Mouse (Mus musculus): Measurements from ENCODE around the gene Fstl3.

Gene Fstl3

DNA sequence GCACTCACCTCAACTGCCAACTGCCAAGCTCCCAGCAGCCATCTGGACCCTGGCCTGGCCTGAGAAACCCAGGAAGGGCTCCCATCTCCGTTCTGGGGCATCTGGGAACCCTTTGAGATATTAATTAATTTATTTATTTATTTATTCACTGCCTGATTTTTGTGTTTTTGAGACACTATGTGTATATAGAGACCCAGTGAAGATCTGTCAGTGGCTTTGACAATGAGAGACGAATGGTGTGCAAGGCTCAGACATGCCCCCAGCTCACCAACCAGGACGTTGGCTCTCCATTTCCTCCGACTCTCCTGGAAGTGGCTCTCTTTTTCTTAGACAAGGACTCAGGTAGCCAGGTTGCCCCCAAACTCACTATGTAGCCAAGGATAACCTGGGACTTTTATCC is 13.8 kb downstream of the Fstl3 start, which contains the start of gene Prss57:
TSS of gene Prss57 (minus strand) at position 101 of the 400 bp plus-strand sequence.
- no peak for DNase-seq

DNA sequence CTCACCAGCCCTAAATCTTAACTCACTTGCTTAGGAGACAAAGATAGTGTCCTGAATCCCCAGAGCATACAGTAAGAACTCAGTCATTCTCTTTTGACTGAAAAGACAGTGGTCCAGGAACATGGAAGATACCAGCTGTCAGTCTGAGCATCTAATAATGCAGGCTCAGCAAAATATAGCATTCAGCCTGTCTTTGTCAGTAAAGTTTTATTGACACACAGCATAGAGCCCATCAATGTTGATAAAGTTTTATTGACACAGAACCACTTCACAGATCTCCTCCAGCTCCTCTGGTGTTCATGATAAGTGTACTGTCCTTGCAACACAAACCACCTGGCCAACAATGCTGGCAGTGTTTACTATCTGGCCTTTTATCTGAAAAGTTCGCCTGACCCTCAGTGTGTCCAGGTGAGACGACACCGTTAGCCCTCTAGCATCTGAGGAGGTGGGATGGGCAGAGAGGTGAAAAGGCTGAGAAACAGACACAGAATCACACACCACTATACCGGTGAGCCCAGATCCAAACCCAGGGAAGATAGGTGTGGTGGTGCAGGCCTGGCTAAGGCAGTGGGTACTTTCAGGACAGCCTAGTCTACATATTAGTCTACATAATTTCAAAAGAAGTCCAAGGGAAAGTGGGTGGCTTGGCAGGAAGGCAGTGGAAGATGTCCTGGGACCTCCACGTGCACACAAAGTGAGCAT is 15.4 kb downstream of the Fstl3 start:
- no peak for DNase-seq

DNA sequence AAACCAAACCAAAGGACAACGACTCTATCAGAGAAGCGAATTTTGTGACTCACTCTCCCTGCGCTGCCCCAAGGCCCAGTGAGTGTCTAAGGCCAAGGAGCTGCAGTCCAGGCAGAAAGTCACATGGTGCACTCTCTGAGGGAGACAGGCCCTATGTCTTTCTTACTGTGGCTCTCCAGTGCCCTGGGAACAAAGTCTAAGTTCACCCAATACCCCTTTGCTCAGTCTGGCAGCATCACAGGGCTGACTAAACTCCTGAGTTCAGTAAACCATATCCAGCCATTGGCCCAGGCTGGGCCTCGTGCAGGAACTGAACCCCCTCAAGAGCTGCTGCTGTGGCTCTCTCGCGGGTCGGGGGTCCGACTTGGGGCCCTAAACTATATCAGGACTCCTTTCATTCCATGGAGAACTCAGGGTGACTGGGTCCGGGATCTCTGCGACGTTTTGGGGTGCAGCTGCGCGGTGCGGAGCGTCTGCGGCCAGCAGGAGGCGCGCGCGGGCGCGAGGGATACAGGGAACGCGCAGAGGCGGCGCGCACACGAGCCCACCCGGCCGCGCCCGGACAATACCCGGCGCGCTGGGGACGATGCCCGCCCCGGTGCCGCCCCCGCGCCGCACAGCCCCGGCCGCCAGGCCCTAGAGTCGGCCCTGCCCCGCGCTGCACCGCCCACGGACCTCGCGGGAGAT is 16.1 kb downstream of the Fstl3 start, which contains the start of gene Palm:
TSS of gene Palm (plus strand) at position 522 of the 687 bp plus-strand sequence.
- DNase-seq = peak; percentile 92

DNA sequence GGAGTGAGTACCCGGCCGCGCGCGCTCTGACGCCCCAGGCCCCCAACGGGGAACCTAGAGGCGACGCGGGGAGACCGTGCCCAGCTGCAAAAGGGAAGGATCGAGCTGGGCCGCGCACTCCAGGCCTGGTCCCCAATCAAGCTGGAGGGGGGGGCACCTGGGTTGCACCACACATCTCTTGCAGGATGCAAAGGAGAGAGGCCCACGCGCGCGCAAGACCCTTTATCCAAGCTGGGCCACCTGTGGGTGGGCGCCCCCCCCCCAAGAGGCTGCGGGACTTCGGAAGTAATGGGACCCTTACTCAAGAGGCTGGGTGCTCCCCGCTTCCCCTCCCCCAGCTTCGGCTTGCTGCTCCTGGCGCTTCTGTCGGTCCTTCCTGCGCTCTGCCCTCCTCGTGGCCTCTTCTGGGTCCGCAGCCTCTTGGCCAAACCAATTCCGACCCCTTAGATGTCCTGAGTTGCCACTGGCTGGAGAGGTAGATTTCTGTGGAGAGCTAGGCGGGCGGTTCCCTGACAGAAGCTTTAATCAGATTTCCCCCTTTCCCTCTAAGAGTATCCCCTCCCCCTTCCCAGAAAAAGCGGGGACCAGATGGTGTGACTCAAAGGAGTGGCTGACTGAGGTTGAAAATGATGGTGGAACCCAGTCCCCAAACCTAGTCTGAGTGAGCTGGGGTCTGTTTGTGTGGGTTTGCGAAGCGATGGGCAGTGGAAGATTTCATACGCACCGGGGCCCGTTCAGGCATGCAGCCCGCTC is 16.8 kb downstream of the Fstl3 start:
- DNase-seq = peak; percentile 63

DNA sequence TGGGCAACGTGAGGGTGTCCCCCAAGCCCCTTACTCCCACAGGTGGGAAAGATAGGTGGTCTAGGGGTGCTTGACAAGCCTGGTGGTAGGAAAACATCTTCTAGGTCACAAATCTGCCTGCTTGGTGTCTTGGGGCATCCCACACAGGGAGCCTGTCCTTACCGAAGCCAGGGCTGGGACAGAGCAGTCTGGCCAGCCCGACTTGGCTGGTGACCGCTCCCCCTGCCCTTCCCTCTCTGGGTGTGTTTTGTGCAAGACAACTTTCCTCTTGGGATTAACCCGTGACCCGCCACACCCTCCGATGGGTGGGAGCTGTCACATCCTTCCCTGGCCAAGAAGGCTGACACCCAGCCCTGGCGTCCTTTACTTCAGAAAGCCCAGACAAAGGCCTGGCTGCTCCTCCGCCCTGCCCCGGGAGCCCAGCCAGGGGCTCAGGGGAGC is 17.4 kb downstream of the Fstl3 start:
- peak; percentile 54 for DNase-seq

DNA sequence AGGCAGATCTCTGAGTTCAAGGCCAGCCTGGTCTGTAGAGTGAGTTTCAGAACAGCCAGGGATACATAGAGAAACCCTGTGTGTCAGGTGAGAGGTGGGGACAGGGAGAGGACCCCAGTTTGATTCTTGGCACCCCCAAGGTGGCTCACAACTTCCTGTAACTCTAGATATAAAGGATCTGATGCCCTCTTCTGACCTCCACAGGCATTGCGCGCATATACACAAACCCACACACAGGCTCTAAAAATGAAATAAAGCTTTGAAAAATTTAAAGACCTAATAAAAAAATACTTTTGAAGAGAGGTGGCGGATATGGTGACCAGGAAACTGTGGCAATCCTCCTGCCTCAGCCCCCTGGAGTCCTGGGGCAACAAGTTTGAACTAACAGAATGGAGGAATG is 18.8 kb downstream of the Fstl3 start:
- no peak for DNase-seq

DNA sequence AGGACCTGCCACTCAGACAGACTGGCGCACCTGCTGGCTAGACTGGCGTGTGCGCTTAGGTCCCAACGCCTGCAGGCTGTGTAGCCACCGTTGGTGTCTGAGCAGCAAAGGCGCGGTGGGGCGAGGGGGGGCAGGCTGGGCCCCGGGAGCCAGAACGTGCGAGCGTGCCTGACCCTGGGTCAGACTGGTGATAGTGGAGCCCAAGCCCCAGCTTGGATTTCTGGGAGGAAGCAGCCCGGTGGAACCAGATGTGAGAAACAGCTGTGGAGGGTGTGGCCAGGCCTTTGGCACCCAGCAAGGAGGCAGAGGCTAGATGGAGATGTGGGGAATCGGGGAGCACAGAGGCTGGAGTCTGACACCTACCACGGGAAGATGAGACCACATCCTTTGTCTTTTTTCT is 20.3 kb downstream of the Fstl3 start:
- DNase-seq = peak; percentile 46

DNA sequence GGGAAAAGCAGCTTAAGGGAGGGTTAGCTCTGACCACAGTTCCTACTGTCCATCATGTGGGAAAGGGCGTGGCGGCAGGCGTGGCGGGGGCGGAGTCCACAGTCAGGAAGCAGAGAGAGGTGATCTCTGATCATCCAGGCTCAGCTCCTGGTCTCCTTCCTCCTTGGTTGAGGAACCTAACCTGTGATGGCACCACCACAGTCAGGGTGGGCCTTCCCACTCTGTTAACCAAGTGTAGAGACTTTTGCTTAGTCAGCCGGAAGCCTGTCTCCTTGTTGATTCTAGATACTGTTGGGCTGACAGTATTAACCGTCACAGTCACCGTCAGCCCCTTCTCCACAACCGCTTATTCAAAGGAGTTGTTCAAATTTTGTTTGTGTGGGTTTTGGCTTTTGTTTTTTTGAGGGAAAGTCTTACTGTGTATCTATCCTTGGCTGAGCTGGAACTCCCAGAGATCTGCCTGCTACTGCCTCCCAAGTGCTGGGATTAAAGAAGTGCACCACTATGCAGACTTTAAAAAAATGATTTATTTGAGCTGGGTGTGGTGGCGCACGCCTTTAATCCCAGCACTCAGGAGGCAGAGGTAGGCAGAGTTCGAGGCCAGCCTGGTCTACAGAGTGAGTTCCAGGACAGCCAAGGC is 21.3 kb downstream of the Fstl3 start:
- no peak for DNase-seq

DNA sequence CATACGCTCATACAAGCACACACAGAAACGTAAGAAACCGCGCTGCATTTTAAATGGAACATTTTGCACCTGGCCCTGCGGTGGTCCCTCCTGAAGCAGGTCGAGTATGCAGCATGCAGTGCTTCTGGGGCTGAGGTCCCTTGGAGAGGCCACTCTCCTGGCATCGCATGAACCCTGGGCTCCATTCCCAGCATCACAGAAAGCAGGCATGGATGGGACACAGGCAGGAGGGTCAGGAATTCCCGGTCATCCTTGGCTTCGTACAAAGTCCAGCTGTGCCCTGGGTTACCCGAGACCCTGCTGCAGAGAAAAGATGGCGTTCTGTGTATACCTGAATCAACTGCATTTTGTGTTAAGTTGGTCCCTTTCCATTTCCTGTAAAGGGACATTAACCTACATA is 23.4 kb downstream of the Fstl3 start:
- no peak for DNase-seq

DNA sequence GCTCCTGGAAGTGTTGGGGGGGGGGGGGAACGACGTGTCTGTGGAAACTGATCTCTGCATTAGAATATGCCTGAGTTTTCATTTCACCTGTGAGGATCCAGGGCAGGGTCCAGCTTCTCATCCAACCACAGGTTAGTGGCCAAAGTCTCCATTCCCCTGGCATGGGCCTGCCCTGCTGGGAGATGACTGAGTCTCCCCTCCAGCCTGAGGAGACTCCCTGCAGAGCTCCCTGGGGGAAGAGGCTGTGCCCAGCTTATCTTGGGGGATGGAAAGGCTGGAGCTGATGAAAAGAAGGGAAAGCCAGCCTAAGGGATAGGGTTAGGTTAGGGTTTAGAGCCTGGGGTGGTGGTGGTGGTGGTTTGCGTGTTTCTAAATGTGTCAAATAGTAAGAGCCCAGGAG is 24.8 kb downstream of the Fstl3 start:
- DNase-seq = no peak

DNA sequence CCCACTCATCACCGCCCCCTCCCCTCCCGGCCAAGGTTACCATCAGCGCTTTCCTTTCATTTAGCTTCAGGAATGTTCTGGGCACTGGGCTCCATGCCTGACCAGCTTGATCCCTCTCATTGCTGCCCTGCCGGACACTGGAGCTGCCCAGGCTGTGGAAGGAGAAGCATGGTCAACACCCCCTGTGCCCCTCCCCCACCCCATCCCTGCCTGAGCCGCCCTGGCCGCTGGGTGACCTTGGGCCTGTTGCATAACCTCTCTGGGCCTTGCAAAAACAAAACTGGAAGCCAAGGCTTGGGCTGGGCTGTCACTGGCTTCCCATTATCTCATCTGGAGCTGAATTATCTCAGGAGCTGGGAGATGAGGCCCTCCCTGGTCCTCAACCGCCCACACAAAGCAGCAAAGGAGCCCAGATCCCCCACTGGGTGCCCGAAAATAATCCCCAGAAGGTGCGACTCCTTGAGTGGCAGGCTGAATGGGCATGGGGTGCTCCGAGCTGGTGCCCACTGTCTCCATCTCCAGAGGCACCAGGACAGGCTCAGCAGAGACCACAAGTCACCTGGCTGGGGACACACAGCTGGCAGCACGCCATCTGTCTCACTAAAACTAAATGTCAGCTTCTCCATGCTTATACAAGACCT is 25.4 kb downstream of the Fstl3 start:
- DNase-seq = no peak

DNA sequence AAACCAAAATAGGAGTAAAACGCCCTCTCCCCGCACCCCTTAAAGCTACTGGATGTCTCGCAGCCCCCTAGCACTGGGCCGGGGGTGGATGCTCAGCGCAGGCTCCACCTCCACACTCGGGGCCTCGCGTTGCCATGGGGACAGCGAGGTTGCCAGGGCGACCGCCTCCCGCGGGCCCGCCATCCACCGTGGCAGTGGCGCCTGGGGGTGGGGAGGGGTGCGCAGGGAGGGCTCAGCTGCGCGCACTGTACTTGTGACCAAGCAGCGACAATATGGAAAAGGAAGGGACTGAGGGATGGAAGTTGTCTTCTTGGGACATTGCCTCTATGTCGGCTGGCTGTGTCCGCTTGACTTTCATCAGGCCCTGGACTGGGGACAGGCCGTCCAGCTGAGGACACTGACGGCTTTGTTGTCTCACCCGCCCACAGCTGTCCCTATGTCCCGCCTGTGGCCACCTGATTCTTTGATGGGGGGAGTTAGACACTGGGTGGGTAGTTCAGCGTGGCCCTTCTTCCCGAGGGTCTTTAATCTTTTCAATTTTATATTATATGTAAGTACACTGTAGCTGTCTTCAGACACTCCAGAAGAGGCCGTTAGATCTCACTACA is 26.7 kb downstream of the Fstl3 start:
- DNase-seq = peak; percentile 92

DNA sequence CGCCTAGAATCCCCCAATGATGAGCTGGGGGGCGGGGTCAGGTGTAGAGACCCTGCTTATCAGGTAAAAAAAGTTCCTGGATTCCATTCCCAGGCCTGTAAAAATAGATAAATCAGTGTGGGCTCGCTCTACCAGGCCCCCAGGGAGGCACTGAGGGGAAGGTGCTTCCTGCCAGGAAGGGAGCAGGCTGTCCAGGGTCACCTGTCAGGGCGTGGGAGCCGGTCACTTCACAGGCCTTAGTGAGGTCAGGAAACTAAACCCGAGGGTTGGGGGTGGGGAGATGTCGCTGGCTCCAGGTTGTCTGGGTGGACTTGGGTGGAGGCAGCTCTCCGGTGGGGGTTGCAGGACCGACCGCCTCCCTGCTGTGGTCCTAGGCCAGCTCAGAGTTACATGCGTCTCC is 28.6 kb downstream of the Fstl3 start:
- DNase-seq = no peak

DNA sequence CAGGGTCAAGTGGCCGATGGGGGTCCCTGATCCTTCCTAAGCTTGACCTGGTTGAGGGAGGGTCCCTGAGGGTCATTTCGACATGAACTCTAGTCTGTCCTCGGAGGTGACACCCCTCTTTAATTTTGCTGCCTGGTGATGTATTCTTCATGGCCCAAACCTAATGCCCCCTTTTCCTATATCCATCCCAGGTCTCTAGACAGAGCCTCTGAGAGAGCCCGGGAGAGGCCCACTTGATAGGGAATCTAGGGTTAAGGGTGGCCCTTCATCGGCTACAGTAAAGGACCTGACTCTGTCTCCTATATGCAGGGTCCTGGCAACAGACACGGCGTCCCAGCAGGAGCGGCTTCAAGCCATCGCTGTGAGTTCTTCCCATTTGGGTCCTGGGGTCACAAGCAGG is 29.3 kb downstream of the Fstl3 start:
- DNase-seq = no peak

DNA sequence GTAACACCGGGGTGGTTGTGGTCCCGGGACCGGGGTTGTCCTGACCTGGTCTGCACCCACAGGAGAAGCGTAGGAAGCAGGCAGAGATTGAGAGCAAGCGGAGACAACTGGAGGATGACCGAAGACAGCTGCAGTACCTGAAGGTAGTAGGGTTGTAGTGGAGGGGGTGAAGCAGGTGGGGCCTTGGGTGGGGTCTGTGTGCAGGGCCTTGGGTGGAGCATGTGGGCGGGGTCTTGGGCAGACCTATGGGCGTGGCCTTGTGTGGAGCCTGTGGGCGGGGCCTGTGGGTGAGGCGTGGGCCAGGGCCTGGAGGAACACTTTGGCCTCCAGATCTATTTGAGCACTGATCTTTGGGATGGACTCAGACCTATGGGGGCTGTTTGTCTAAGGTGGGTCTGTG is 29.9 kb downstream of the Fstl3 start:
- no peak for DNase-seq

DNA sequence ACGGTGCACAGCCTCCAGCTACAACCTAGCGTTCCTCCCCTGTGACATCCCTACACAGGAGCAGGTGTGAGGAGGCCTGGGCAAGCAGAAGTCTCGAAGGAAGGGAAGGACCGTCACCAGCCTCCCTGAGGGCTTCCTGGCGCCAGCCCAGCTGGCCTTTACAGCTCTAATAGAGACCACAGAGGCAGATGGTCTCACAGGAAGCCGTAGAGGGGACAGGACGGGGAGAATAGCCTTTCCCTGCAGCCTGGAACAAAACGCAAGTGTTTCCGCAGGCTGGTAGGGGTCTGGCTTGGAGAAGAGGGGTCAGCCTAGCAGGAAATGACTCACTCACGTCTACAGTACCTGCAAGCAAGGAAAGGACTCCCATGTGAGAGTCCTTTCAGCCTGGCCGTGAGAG is 30.8 kb downstream of the Fstl3 start:
- no peak for DNase-seq

DNA sequence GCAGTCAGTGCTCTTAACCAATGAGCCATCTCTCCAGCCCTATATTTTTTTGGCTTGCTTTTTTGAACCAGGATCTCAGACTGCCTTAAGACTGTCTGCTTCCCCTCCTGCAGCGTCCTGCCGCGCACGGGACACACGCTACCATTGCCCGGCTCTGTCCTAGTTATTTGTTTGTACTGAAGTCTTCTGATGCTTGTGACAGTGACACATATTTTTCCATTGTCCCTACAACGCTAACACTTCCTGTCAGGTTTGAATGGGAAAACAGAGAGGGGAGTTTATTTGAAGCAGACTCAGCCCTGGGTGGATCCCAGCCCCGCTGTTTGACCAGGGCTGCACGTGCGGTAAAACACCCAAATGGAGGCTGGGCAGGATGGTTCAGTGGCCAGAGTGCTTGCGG is 31.7 kb downstream of the Fstl3 start:
- DNase-seq = no peak

DNA sequence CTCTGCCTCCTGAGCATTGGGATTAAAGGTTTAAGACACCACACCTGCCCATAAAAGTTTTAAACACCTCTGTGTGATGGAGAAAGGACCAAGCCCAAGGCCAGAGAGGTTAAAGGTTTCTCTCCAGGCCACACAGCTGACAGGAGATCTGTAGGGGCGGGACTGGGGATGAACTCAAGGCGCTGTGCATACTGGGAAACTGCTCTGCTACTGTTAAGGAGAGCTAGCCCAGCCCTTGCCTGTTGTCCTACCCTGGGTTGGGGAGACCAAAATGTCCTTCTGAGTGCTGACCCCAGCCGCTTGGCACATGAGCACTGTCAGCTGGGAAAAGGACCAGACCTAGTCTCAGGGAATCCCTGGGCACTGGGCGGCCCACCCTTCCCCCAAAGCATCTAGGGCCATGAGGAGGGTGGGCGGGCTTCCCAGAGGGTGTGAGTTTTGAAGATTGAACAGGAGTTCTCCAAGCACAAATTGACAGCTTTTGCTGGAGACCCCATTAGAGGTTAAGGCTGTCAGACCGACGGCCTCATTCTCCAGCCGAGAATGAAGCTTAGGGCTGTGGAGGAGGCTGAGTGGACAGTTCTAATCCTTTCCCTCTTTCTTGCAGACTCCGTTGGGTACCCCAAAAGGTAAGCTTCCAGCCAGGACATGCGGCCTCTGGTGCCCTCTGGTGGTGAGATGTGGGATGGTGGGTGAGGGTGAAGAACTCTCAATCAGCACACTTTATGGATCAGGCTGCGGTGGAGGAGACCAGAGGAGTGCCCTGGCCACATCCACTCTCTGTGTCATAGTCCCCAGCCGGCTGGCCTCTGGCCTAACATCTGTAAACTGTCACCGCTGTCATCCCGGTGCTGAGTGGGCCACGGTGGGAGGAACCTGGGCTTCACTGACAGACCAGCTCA is 34.9 kb downstream of the Fstl3 start:
- DNase-seq = peak; percentile 80

DNA sequence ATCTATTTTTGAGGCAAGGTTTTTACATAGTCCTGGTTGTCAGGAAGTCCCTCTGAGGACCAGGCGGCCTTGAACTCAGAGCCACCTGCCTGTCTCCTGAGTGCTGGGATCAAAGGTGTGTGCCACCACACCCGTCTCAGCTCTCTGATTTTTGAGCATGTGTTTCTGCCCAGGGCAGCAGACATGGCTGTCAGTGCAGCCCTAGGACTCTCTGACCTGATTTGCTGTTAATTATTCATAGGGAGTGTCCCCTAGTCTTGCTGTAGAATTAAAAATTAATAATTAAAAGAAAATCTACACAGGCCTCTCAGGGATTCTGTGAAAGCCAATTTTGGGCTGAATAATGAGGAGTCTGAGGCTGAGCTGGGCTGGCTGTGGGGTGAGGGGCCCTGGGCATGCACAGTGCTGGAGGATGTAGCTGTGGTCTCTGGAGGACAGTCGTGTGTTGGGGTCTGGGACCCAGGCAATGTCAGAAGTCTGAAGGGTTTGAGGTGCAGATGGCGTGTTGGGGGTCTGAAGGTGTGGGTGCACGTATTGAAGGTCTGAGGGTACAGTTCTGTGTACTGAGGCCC is 37.3 kb downstream of the Fstl3 start:
- no peak for DNase-seq

DNA sequence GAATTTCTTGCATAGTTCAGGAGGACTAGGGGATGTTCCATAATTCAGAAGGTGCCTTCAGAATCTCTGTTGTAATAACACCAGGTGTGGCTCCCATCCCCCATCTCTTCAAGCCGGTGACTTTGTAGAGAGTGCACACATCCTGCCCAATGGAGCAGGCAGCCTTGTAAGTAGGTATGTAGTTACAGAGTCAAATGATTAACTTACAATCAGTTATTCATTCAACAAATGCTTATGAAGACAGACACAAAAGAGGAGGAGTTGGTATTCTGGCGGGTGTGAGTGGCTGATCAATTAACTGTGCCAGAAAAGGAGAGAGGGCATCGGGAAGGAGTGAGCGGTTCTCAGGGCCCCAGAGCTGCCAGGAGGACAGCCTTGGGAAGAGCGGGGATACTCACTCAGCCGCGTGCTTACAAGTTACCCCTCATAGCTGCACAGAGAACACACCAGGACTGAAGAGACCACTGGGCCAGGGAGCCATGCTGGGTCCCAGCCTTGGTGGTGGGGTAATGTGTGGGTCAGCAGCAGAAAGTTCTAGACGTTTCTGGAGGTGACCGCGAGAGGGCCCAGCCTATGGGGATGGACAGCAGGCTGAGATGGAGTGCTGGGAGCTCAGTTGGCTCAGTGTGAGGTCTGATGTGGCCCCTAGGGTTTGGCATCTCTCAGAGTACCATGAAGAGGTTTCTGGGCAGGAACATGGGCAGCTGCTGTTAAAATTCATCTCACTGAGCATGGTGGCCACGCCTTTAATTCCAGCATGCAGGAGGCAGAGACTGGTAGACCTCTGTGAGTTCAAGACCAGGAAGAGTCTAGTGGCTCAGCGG is 38.8 kb downstream of the Fstl3 start:
- DNase-seq = no peak
